Mouse (Mus musculus): ENCODE results near the gene Atp6v1fnb.
A peak's percentile ranks its signal among the peaks of the same experiment; 100 is the strongest.

Gene Atp6v1fnb

GRCm38 (mm10) chr6:29467583-29468354, 3.5 kb upstream of the Atp6v1fnb start, which contains the start of gene Atp6v1f:
TSS of gene Atp6v1f (plus strand) at chr6:29467718.
- DNase-seq (ENCODE audit: extremely low spot score) = peak; percentile 94

- DNase-seq (ENCODE audit: extremely low spot score) = no peak
These were observed 2.4 kb upstream of the Atp6v1fnb start for GRCm38 (mm10) chr6:29468851-29469250.

GRCm38 (mm10) chr6:29473941-29474691, 2.9 kb downstream of the Atp6v1fnb start:
- DNase-seq (ENCODE audit: extremely low spot score) = peak; percentile 88

DNA sequence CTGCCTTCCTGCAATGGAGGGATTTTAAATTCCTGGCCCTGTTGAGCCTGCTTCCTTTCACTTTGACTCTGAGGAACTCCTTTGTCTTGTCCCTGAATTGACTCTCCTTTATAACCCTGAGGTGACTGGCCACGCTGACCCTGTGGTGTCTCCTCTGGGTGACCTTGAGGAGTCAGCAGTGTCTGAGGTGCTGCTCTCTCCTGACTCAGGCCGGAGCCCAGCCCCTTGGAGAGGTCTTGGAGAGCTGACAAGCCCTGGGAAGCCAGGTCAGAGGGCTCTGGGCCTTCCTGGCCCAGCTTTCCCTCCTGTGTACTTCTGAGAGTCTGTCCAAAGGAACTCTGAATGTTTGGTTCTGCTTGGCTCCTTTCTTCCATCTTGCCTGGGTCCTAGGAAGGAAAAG, 3.5 kb downstream of the Atp6v1fnb start:
- no peak for DNase-seq (ENCODE audit: extremely low spot score)

DNA sequence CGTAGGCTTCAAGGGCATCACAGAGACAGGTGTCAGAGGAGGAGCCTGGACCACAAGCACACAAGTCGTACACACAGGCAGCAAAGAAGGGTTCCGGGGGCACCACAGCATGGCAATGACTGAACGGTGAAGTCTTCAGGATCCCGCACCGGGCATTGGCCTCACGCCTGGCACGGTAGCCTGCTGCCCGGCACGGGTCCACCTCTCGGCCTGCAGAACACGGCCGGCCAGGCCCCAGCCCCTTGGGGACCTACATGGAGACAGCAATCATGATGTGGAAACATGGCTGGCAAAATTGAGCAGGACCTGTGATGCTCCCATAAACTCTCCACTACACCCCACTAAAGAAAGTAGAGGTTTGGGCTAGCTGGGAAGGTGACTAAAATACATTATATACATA, 11.5 kb downstream of the Atp6v1fnb start:
- DNase-seq (ENCODE audit: extremely low spot score) = no peak

DNA sequence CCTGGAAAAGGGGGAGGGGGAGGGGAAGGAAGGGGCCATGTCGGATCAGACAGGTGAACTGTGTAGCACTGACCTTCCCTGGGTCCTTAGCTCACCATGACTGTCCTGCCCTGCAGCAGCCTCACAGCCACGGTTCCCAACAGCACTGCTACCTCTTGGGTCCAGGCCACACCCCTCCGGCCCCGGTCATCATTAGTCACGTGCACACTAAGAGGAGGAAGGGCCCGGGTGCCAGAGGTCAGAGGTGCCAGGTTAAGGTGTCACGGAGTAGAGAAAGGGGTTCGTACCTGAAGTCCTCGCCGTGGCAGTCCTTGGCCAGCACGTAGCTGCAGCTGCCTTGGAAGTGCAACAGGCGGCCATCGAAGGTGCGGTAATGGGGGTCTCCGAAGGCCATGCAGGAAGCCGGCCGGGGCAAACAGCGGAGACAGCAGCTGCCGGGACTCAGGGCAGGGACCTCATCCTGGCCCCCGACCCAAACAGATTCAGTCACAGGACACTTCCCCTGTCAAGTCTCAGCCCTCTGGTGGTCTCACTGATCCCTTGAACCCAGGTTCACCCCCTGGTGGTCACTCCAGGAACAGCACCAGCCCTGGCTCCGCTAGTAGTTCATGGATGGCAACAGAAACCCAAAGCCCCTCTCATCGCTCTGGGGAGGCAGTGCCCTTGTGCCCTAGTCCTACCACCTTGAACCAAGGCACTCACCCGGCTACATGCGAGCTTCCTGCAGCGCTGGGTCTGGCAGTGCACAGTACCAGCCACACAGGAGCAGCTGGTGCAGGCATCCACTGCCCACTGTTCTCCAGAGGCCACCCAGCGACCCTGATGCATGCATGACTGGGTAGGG, 13.7 kb downstream of the Atp6v1fnb start:
- peak; percentile 88 for DNase-seq (ENCODE audit: extremely low spot score)

DNA sequence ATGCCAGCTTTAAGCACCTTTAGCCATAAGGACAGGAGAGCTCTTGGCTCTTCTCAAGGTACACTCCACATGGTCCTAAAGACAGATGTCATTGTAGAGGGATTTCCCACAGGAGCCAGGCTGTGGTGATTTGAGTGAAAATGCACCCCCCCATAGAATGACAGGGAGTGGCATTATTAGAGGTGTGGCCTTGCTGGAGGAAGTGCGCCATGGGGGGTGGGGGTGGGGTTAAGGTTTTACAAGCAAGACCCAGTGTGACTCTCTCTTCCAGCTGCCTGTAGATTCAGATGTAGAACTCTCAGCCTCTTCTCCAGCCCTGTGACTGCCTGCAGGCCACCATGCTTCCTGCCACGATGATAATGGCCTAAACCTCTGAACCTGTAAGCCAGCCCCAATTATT, 14.7 kb downstream of the Atp6v1fnb start:
- DNase-seq (ENCODE audit: extremely low spot score) = no peak

GRCm38 (mm10) chr6:29494101-29494500, 22.9 kb downstream of the Atp6v1fnb start:
- no peak for DNase-seq (ENCODE audit: extremely low spot score)

GRCm38 (mm10) chr6:29496270-29496669, 25.0 kb downstream of the Atp6v1fnb start:
- DNase-seq (ENCODE audit: extremely low spot score) = no peak

- DNase-seq (ENCODE audit: extremely low spot score) = no peak
These were observed 26.6 kb downstream of the Atp6v1fnb start for GRCm38 (mm10) chr6:29497791-29498190.

DNA sequence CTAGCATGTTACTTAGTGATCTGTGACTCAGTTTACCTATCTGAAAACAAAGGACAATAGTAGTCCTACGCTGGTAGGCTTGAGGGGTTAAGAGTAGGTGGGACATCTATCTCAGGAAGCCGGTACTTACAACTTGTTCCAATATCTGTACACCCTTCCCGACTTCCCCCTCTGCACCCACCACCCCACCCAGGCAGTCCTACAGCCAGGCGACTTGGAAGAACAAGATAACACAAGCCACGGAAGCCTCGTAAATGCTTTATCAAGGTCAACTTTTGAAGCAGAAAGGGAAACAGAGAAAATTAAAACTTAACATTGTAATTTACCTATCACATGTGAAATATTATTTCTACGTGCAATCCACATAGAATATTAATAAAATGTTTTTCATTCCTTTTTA, 28.9 kb downstream of the Atp6v1fnb start:
- no peak for DNase-seq (ENCODE audit: extremely low spot score)

DNA sequence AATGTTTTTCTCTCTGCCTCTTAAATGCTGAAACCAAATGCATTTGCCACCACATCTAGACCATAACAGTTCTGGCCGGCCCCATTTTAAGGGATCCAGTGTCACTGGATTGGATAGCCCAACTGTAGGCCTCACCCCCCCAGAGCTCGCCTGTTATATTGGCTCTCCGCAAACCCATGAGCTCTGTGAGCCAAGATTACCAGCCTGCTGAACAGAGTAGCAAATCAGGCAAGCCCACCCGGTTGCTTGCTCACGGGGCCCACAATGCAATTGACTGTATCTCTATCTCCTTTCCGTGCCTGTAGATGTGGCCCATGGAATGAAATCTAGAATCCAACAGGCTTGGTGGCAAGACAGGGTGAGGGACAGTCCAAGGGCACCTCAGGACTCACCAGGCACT, 29.6 kb downstream of the Atp6v1fnb start:
- no peak for DNase-seq (ENCODE audit: extremely low spot score)

DNA sequence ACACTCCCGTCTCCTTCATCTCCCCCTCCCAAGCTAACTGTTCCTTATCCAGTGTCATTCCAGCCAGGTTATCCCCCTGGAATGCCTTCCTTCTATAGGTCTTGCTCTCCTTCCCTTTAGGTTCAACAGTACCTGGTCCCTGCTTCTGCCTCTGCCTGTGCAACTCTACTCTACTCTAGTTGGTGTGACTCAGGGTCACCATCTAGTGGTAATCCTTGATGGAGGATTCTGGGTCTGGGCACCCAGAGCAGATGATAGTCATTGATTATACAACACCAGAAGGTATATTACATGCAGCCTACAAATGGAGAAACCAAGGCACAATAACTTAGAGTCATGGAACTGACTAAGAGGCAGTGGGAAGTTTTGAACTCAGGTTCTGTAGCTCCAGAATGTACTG, 30.4 kb downstream of the Atp6v1fnb start:
- DNase-seq (ENCODE audit: extremely low spot score) = no peak

DNA sequence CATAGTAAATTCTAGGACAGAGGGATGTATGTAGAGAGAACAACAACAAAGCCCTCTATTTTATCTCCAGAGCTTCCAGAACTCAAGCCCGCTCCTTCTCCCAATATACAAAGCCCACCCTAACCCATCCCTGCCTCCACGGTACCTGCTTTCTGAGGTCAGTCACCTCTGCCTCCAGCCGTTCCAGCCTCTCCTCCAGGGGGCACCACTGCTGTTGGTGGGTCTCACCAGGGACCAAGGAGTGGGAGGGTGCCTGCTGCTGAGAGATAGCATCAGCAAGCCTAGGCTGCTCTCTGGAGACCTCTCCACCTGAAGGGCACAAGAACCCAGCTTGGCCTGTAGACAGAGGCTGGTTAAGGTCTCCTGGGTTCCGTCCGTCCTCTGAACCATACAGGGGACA, 34.3 kb downstream of the Atp6v1fnb start:
- no peak for DNase-seq (ENCODE audit: extremely low spot score)

DNA sequence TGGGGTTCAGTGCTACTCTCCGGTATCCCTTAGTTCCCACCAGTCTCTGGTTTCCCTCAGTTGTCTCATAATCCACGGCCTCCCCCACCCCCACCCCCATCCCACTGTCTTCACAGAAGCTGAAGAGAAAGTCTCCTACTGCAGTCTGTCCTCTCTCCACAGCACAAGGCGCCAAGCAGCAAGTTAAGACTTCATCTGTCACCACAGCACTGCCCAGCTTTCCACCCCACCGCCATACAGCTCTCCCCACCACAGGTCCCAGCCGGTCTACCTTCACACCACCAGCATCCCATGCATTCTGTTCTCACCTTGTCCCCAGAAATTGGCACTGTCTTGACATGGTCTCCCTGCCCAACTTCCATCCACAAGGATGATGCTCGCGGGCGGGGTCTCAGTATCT, 35.6 kb downstream of the Atp6v1fnb start:
- no peak for DNase-seq (ENCODE audit: extremely low spot score)

- peak; percentile 54 for DNase-seq (ENCODE audit: extremely low spot score)
These were observed 36.4 kb downstream of the Atp6v1fnb start, which contains the start of gene Kcp for GRCm38 (mm10) chr6:29507447-29508309. TSS of gene Kcp (minus strand) at chr6:29507952.

DNA sequence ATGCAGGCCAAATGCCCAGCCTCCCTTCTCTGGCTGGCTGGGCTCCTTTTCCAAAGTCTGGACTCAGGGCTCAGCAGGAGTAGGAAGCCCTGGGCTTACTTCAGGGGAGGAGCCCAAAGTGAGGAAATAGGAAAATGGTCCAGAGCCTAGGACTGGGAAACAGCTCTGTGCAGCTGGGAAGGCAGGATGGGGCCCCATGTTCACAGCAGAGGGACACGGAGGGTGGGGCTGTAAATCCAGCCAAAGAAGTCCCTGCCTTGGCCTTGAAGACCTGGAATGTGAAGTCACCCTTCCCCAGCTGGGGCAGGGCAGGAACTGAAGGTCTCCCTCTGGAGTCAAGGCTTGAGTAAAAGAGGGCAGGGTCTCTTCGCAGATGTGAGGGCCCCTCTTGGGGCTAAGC, 37.8 kb downstream of the Atp6v1fnb start:
- DNase-seq (ENCODE audit: extremely low spot score) = no peak

DNA sequence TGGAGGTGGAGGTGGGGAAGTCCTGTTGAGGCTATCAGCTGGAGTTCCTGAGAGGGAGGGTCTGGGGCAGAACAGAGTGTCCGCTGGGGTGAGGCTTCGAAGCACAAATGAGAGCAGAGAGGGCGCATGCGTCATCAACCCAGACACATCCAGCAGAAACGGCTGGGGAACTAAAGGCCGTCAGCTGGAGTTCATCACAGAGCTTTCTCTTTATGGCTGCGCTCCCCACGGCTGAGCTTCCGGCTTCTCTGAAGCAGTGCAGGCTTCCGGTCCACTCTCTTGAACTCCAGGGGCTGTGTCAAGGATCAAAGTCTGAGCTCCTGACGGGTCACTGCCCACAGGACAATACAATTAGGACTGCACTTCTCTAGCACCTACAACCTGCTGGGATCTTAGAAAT, 42.0 kb downstream of the Atp6v1fnb start:
- DNase-seq (ENCODE audit: extremely low spot score) = peak; percentile 81

DNA sequence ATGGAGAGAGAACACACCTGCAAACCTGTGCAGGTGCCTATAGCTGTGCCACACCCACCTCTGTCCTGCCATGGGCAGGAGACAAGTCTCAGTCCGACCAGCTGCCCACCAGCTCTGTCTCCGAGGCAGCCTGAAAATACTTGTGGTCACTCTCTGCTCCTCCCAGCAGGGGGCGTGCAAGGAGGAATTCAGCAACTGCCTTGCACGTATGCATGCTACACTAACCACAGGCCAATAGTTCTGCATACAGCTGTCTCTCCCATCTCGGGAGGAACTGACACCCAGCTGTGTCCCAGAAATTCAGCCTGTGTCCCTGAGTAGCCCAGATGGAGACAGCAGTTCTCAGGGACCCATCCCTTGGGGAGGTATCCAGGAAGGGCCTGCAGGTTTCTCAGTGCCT, 45.9 kb downstream of the Atp6v1fnb start:
- DNase-seq (ENCODE audit: extremely low spot score) = peak; percentile 73

DNA sequence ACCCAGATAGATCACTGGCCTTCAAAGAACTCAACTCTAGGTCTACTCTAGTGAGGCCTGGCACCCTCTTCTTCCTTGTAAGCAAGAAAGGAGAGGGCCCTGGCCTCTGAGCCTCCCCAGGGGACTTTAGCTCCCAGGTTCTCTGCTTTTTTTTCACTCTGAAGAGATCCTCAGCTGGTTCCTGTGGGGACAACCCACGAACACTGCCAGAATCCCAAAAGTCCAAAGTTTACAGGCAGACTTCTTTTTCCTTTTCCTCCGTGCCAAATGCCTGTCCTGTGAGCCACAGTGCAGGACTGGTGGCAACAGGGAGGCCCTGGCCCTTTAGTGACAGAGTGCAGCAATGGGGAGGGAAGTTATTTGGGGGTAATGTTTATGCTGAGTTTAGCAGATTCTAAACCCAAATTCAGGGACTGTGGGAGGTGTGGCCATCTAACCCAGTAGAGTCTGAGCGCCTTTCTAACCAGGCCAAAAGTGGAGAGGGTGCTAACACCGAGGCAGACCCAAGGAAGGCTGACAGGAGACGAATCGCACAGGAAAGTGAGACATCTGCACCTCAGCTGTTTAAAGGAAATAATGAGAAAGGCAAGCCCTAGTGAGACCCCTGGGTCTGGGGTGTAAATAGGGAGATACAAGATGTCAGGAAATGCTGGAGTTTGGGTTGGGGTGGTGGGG, 51.5 kb downstream of the Atp6v1fnb start:
- DNase-seq (ENCODE audit: extremely low spot score) = no peak
